Mouse (Mus musculus) heart, embryonic 15.5 days (tissue): ENCODE data around the gene Gpr152. TPM values are rescaled to one million over a fixed set of nuclear protein-coding genes. Genes with fewer than 3 reads are reported as not detected.

Source experiments
- ATAC-seq: fragments of 200-750 bp; cut with Nextera tagmentation; replicated peaks from 2 replicates; pipeline ENCODE4 v1.8.0; 2017; ENCODE audit warnings: low read depth, moderate TSS enrichment; ENCODE audit not compliant: insufficient number of reproducible peaks, insufficient read depth, low FRiP score
- H3K27ac ChIP-seq: fragments of 300-500 bp; sonication (generic); 2 replicates; pipeline ENCODE4 v1.5.1; 2015; ENCODE audit warnings: mild to moderate bottlenecking, inconsistent platforms
- H3K27me3 ChIP-seq: fragments of 300-500 bp; sonication (generic); 2 replicates; pipeline ENCODE4 v1.6.1; 2015; ENCODE audit warnings: inconsistent platforms
- H3K36me3 ChIP-seq: fragments of 300-500 bp; sonication (generic); 2 replicates; pipeline ENCODE4 v1.6.1; 2015; ENCODE audit warnings: mild to moderate bottlenecking, inconsistent platforms
- H3K4me1 ChIP-seq: fragments of 300-500 bp; sonication (generic); replicated peaks from 2 replicates; pipeline ENCODE4 v1.6.1; 2015; ENCODE audit warnings: inconsistent platforms
- H3K4me2 ChIP-seq: fragments of 300-500 bp; sonication (generic); 2 replicates; pipeline ENCODE4 v1.6.1; 2015; ENCODE audit warnings: inconsistent platforms, mild to moderate bottlenecking, moderate library complexity
- H3K4me3 ChIP-seq: fragments of 300-500 bp; sonication (generic); 2 replicates; pipeline ENCODE4 v1.5.1; 2015; ENCODE audit warnings: mild to moderate bottlenecking, inconsistent platforms
- H3K9ac ChIP-seq: fragments of 300-500 bp; sonication (generic); 2 replicates; pipeline ENCODE4 v1.6.1; 2015; ENCODE audit warnings: mild to moderate bottlenecking, inconsistent platforms
- H3K9me3 ChIP-seq: fragments of 300-500 bp; sonication (generic); replicated peaks from 2 replicates; pipeline ENCODE4 v1.6.1; 2016; ENCODE audit warnings: inconsistent platforms
- WGBS: fragments of 180-500 bp; shearing (Covaris S2); methylation state at CpG from one replicate; pipeline ENCODE4 v1.1.7; 2015; ENCODE audit warnings: mixed read lengths; 5-methylcytosine and 5-hydroxymethylcytosine counted together
- polyA plus RNA-seq: library from polyadenylated mRNA; unstranded; fragments of >200 nt; fragmentation: Nextera tagmentation; extraction: Ambion mirVana; gene quantifications from 2 replicates; pipeline ENCODE4 v1.2.1, GENCODE M21; 2015

Gpr152 gene
- polyA plus RNA-seq = 0.04 TPM in 1 of 2 replicates, not detected in the other

- Histone ChIP-seq H3K36me3 (no peaks in the 10 kb centered on the region), H3K27me3 (0 out of 2 replicates have a peak, but pooled peaks cover 5% of the 10 kb centered on the region), H3K27ac (no peak within 1 kb of the TSS), H3K4me3 (no peak within 1 kb of the TSS), H3K9me3 (no peaks in the 10 kb centered on the region), H3K4me2 (no peak within 1 kb of the TSS), H3K9ac (no peak within 1 kb of the TSS), H3K4me1 (no peaks in the 10 kb centered on the region)
- no peak for ATAC-seq
- 73% methylated on average over 2 of the region's 2 CpGs for WGBS
Measured at GRCm38 (mm10) chr19:4139446-4139845, at the start of gene Gpr152. TSS of gene Gpr152 (plus strand) at chr19:4139787.

- Histone ChIP-seq H3K9me3 (no peaks in the 10 kb centered on the region), H3K27me3 (peaks cover 7% of the 10 kb centered on the region), H3K4me3 (no peak overlapping the region), H3K4me2 (no peak overlapping the region), H3K27ac (no peak overlapping the region), H3K4me1 (peaks cover 11% of the 10 kb centered on the region), H3K9ac (no peak overlapping the region), H3K36me3 (no peaks in the 10 kb centered on the region)
- ATAC-seq = no peak
- 77% methylated on average over 3 of the region's 3 CpGs for WGBS
Measured at GRCm38 (mm10) chr19:4090446-4090845, 49.1 kb upstream of the Gpr152 start.

- no peak overlapping the region for H3K4me2 ChIP-seq
- WGBS = 43% methylated on average over 2 of the region's 2 CpGs
- no peak for ATAC-seq
- H3K9ac ChIP-seq = no peak overlapping the region
- no peaks in the 10 kb centered on the region for H3K36me3 ChIP-seq
- peaks cover 7% of the 10 kb centered on the region for H3K27me3 ChIP-seq
- no peak overlapping the region for H3K4me3 ChIP-seq
- H3K9me3 ChIP-seq = no peaks in the 10 kb centered on the region
- no peak overlapping the region for H3K27ac ChIP-seq
- H3K4me1 ChIP-seq = peaks cover 13% of the 10 kb centered on the region
Measured at GRCm38 (mm10) chr19:4091383-4091782, 48.2 kb upstream of the Gpr152 start.

- 77% methylated on average over 3 of the region's 3 CpGs for WGBS
- Histone ChIP-seq H3K36me3 (no peaks in the 10 kb centered on the region), H3K4me2 (no peak overlapping the region), H3K27me3 (peaks cover 7% of the 10 kb centered on the region), H3K27ac (no peak overlapping the region), H3K4me3 (no peak overlapping the region), H3K4me1 (peaks cover 8% of the 10 kb centered on the region), H3K9me3 (no peaks in the 10 kb centered on the region), H3K9ac (no peak overlapping the region)
- ATAC-seq = no peak
Measured at GRCm38 (mm10) chr19:4092750-4093149, 46.8 kb upstream of the Gpr152 start.

GRCm38 (mm10) chr19:4093772-4094171 is 45.8 kb upstream of the Gpr152 start:
- Histone ChIP-seq H3K36me3 (no peaks in the 10 kb centered on the region), H3K27ac (no peak overlapping the region), H3K4me3 (no peak overlapping the region), H3K27me3 (peaks cover 7% of the 10 kb centered on the region), H3K4me1 (peaks cover 18% of the 10 kb centered on the region), H3K9me3 (no peaks in the 10 kb centered on the region), H3K4me2 (no peak overlapping the region), H3K9ac (no peak overlapping the region)
- WGBS = 66% methylated on average over 7 of the region's 7 CpGs
- no peak for ATAC-seq

- Histone ChIP-seq H3K9ac (no peak overlapping the region), H3K36me3 (no peaks in the 10 kb centered on the region), H3K27me3 (peaks cover 2% of the 10 kb centered on the region; the same call in 1 of the 2 replicates), H3K4me2 (no peak overlapping the region), H3K4me3 (no peak overlapping the region), H3K27ac (no peak overlapping the region), H3K9me3 (no peaks in the 10 kb centered on the region), H3K4me1 (peaks cover 24% of the 10 kb centered on the region)
- 80% methylated on average over 3 of the region's 3 CpGs for WGBS
- no peak for ATAC-seq
Measured at GRCm38 (mm10) chr19:4094348-4094747, 45.2 kb upstream of the Gpr152 start.

- Histone ChIP-seq H3K9me3 (no peaks in the 10 kb centered on the region), H3K27ac (no peak overlapping the region), H3K36me3 (no peaks in the 10 kb centered on the region), H3K4me3 (no peak overlapping the region), H3K27me3 (no peaks in the 10 kb centered on the region), H3K9ac (no peak overlapping the region), H3K4me2 (no peak overlapping the region), H3K4me1 (peaks cover 29% of the 10 kb centered on the region)
- ATAC-seq = no peak
- 77% methylated on average over 5 of the region's 5 CpGs for WGBS
Measured at GRCm38 (mm10) chr19:4094774-4095303, 44.7 kb upstream of the Gpr152 start.

- peaks cover 39% of the 10 kb centered on the region for H3K4me1 ChIP-seq
- H3K27ac ChIP-seq = no peak overlapping the region
- H3K4me2 ChIP-seq = peak overlapping the region; percentile 79; the same call in 1 of the 2 replicates
- no peaks in the 10 kb centered on the region for H3K36me3 ChIP-seq
- WGBS = 64% methylated on average over 3 of the region's 3 CpGs
- no peak overlapping the region for H3K9ac ChIP-seq
- no peak overlapping the region for H3K4me3 ChIP-seq
- peaks cover 2% of the 10 kb centered on the region for H3K27me3 ChIP-seq
- H3K9me3 ChIP-seq = no peaks in the 10 kb centered on the region
- ATAC-seq = no peak
Measured at GRCm38 (mm10) chr19:4095802-4096201, 43.8 kb upstream of the Gpr152 start.

GRCm38 (mm10) chr19:4096642-4097440 is 42.7 kb upstream of the Gpr152 start, which contains the start of gene Cdk2ap2:
TSS of gene Cdk2ap2 (plus strand) at chr19:4097182.
- Histone ChIP-seq H3K36me3 (no peaks in the 10 kb centered on the region), H3K27ac (peak within 1 kb of the TSS; percentile 87), H3K9ac (peak within 1 kb of the TSS; percentile 59), H3K4me2 (peak within 1 kb of the TSS; percentile 79), H3K9me3 (no peaks in the 10 kb centered on the region), H3K4me3 (peak within 1 kb of the TSS; percentile 66), H3K4me1 (peaks cover 44% of the 10 kb centered on the region), H3K27me3 (peaks cover 11% of the 10 kb centered on the region)
- under 1% methylated on average over 65 of the region's 65 CpGs for WGBS
- ATAC-seq = peak; percentile 89

- Histone ChIP-seq H3K9ac (peak overlapping the region; percentile 58), H3K27ac (peak overlapping the region; percentile 81), H3K27me3 (peaks cover 16% of the 10 kb centered on the region), H3K36me3 (no peaks in the 10 kb centered on the region), H3K4me1 (peaks cover 44% of the 10 kb centered on the region), H3K9me3 (no peaks in the 10 kb centered on the region), H3K4me3 (peak overlapping the region; percentile 66), H3K4me2 (peak overlapping the region; percentile 79)
- ATAC-seq = no peak; the same call in 1 of the 2 replicates
- 2% methylated on average over 21 of the region's 21 CpGs for WGBS
Measured at GRCm38 (mm10) chr19:4097441-4097825, 42.2 kb upstream of the Gpr152 start.

GRCm38 (mm10) chr19:4098426-4098825 is 41.2 kb upstream of the Gpr152 start:
- peaks cover 20% of the 10 kb centered on the region for H3K27me3 ChIP-seq
- peak overlapping the region; percentile 79; the same call in 1 of the 2 replicates for H3K4me2 ChIP-seq
- H3K9me3 ChIP-seq = no peaks in the 10 kb centered on the region
- peaks cover 44% of the 10 kb centered on the region for H3K4me1 ChIP-seq
- H3K4me3 ChIP-seq = peak overlapping the region; percentile 66; the same call in 1 of the 2 replicates
- no peak overlapping the region for H3K27ac ChIP-seq
- peaks cover 7% of the 10 kb centered on the region; the same call in 1 of the 2 replicates for H3K36me3 ChIP-seq
- WGBS = 86% methylated on average over 13 of the region's 13 CpGs
- H3K9ac ChIP-seq = no peak overlapping the region
- ATAC-seq = no peak
